Mouse (Mus musculus) megakaryocyte-erythroid progenitor cell, adult 5-6 weeks (primary cell): ENCODE data around the gene Tlk2. TPM values are rescaled to one million over a fixed set of nuclear protein-coding genes. Genes with fewer than 3 reads are reported as not detected.

Experiments used
- ATAC-seq: replicated peaks from 2 replicates; pipeline ENCODE4 v1.8.0; 2016; ENCODE audit warnings: mild to moderate bottlenecking, inconsistent platforms; ENCODE audit not compliant: severe bottlenecking, poor library complexity, low FRiP score, low TSS enrichment
- total RNA-seq, 2 experiments: library from RNA; stranded (forward) in 1 of 2; stranded (reverse) in 1 of 2; fragments of 200-1000, 215-1000 nt in 1 of 2; fragments of >200 nt in 1 of 2; fragmentation: Nextera tagmentation in 1 of 2; gene quantifications; 2 replicates each; pipeline ENCODE4 v1.2.3; 2014 to 2017

Tlk2 gene
- total RNA-seq, 2 experiments from 2014 or later: 52.9 to 87.4 TPM

DNA sequence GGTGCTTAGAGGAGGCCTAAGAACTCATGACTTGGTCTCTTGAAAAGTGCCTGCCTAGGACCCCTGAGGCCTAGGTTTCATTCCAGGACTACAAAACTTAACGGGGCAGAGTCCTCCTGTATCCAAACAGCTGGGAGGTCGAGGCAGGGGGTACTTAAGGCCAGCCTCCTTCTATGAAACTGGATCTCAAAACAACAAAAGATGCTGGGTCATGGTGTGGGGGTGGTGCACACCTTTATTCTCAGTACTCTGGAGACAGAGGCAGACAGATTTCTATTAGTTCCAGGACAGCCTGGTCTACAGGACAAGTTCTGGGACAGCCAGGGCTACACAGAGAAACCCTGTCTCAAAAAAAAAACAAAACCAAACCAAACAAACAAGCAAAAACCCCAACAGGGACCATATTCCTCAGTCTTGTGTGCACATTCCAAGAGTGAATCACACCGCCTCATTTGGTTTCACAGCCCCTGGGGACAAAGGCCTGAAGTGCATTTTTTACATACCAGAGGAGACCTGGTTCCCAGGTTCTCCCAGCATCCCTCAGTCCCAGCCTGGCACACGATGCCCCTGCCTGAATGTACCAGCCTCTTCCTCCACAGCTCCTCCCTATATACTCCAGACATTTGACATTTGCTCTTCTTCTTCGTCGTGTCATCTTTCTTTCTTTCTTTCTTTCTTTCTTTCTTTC is 18.8 kb upstream of the Tlk2 start:
- ATAC-seq: no peak

- no peak for ATAC-seq
Measured at GRCm38 (mm10) chr11:105161411-105161810, 17.2 kb upstream of the Tlk2 start.

- ATAC-seq: no peak
Measured at GRCm38 (mm10) chr11:105164516-105165510, 13.8 kb upstream of the Tlk2 start.

DNA sequence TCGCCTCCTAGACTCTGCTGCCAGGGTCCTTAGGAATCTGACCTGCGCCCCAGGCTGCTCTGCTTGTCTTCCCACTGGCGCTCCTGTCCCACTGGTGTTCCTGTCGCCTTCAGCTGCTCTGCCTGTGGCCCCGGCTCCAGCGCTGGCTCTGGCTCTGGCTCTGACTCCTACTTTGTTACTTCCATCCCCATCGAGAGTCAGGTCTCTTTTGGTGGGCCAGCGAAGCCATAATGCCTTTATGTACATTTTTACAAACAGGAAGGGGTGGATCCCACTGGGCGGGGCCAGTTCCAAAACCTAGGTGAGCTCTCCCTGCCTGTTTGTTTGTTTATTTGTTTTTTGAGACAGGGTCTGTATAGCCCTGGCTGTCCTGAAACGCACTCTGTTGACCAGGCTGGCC is 11.8 kb upstream of the Tlk2 start:
- peak; percentile 27; the same call in 1 of the 2 replicates for ATAC-seq

GRCm38 (mm10) chr11:105179523-105179922 is 916 bp downstream of the Tlk2 start:
- ATAC-seq: no peak

DNA sequence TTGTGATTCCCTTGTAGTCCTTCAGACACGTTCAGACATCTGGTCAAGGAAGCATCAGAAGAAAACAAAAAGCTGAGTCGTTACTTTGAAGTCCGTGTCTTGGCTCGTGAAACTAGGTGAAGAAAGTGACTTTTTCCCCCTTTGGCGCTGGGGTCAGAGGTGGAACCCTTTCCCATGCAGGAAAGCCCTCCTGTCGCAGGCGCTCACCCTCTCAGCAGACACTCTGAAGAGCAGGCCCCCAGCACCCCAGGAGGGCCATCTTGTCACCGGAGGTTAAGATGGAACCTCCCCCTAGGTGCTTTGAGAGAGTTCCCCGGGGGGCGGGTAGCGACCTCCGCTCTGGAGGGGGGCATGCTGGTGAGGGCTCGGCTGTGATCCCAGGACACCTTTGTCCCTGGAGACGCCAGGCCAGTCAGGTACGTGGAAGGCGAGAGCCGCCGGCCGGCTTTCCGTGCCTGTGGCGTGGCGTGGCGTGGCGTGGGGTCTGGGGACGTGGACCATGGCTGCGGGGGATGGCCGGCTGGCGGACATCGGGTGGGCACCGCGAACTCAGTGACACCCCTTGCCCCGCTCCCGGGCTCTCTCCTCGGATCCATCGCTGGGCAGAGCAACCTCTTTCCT is 2.0 kb downstream of the Tlk2 start:
- peak; percentile 45 for ATAC-seq

- peak; percentile 87 for ATAC-seq
Measured at GRCm38 (mm10) chr11:105181126-105181637, 2.6 kb downstream of the Tlk2 start.

DNA sequence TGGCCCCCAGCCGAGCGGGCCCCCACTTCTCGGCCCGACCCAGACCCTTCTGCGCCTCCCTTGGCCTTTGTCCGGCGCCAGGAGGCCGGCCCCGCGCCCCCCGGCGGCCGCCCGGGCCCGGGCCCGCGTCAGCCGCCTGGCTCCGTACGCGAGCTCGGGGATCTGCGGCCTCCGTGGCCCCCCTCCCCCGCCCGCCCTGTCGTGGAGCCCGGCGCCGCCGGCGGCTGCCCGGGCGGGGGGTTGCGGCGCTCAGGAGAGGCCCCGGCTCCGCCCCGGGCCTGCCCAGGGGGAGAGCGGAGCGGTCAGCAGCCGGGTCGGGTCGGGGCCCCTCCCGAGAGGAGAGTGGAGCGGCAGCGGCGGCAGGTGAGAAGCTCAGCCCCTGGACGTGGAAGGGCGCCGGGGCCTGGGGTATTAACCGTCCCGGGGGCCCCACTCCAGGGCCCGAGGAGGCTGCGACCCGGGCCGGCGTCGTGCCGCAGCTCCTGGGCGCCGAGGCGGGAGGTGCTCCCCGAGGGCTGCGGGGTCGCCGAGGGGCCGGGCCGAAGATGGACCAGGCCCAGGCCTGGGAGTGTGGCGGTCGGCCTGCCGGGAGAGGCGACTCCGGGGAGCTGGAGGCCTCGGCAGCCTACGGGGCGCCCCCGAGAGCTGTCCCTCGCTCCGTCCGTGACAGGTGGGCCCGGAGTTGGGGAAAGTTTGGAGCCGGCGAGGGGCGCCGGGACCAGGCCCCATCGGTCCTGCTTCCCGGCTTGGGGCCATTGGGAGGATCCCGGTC is 3.3 kb downstream of the Tlk2 start:
- no peak for ATAC-seq

DNA sequence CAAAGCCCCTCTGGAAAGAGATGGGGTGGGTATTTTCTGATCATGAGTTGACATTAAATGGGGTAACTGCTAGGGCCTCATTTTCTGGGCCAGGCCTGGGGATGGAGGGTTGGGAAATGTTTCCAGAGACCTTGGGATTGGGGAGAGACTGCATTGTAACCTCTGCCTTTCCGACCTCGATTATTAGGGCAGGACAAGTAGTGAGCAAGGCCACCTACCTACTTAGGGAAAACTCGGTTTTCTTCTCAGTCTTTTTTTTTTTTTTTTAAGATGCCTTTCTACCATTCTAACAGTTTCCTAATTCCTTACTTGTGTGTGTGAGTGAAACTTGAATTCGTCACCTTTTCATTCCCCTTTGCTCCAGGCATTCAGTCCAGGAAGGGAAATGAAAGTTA is 3.9 kb downstream of the Tlk2 start:
- ATAC-seq: no peak

- ATAC-seq: no peak
Measured at GRCm38 (mm10) chr11:105184678-105185077, 6.1 kb downstream of the Tlk2 start.

DNA sequence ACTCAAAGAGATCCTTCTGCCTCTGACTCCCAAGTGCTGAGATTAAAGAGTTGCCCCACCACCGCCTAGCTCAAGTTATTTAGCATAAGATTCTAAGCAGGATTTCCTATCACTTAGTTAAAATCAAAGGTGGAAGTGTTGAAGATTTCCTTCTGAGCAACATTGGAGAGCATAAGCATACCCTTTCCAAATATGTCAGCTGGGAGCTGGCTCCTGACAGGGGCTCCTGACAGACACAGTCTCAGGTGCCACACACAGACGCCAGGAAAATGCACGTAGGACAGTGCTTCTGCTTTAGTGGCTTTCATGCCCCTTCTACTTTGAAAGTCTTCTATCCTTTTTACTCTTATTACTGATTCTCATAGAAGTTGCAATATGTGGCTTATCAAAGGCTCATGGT is 13.6 kb downstream of the Tlk2 start:
- no peak for ATAC-seq

DNA sequence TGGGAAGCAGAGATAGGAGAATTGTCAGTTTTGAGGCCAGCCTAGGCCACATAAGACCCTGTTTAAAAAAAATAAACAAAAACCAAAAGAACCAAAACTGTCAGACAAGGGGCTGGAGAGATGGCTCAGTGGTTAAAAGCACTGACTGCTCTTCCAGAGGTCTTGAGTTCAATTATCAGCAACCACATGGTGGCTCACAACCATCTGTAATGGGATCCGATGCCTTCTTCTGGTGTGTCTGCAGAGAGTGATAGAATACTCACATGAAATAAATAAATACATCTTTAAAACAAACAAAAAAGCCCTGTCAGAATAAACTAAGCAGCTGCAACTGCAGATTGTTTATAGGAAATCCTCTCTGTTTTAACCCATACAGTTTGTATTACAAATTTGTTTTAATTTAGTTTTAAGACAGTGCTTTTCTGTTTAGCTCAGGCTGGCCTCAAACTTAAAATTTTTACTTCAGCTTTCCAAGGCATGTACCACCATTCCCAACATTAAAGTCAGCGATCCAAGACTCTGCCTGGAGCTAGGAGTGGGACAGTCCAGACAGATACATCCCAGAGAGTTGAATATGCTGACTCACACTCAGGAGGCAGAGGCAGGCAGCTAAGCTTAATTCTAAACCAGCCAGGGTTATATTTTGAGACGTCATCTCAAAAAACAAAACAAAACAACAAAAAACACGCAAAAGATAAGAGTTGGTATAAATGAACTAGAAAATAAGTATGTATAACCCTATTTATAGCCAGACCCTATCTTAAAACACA is 18.5 kb downstream of the Tlk2 start:
- ATAC-seq: no peak

GRCm38 (mm10) chr11:105202403-105202802 is 23.8 kb downstream of the Tlk2 start:
- ATAC-seq: peak; percentile 66

DNA sequence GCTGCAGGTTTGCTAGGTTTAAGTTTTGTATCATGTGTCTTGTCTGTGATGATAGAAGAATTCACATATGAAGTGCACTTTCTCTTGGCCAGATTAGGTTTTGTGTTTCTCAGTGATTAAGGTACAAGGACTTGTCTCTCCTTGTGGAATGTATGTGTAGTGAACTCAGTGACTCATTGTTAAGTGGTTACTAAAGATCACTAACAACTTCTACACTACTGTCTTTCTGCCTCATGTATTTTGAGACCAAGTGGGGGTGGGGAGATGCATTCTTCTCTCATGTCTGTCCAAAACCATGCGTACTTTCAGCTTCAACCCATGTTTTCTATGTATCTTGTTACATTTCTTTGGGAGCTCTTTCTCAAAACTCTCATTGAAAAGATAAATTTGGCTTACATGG is 31.4 kb downstream of the Tlk2 start:
- no peak for ATAC-seq

DNA sequence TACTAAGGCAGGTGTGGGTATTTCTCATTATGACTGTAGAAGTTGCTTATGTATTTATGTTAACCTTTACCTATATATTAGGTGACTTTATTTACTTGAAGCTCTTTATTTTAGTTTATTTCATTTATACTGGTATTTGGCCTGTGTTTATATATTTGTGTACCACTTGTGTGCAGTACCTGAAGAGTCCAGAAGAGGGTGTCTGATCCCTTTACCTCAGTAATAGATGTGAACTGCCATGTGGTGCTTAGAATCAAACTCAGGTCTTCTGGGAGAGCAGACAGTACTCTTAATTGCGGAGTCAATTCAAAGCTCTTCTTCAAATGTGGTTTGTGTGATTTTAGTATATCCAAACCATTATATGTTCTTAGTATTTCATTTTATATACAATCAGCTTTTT is 35.6 kb downstream of the Tlk2 start:
- ATAC-seq: no peak; the same call in 1 of the 2 replicates

GRCm38 (mm10) chr11:105217771-105218170 is 39.2 kb downstream of the Tlk2 start:
- no peak for ATAC-seq

- no peak for ATAC-seq
Measured at GRCm38 (mm10) chr11:105234501-105234900, 55.9 kb downstream of the Tlk2 start.

DNA sequence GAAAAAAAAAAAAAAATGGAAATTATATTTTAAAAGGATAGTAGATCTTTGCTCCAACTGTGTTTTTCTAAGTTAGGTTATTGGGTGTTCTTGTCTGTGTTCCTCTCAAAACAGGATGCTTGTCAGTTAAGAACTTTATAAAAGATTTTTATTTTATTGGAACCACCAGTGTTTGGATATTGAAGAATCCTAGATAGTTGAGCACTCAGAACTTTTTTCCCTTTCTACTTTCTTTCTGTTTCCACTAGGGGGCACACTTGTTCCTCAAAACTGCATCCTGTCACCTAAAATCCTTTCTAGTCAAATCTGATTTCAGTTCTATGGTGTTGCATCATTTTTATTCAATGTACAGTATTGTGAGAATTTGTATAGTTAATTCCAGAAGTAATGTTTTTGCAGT is 62.4 kb downstream of the Tlk2 start:
- no peak for ATAC-seq

- ATAC-seq: no peak
Measured at GRCm38 (mm10) chr11:105246369-105246768, 67.8 kb downstream of the Tlk2 start.
